Comparison of ENCODE assay signal across 8 mouse cellular contexts in genomic region chr3:108200329-108201323, GRCm38 (mm10). TPM values are rescaled to one million over a fixed set of nuclear protein-coding genes. Genes with fewer than 3 reads are reported as not detected.
DNase-seq lines count a peak whose midpoint lies in the region; ATAC-seq and TF ChIP-seq lines count a peak whose summit lies in the region.

Cyb561d1 (minus strand) TSS chr3:108201212.

- peak within 1 kb of the TSS; percentile 62 for H3K4me3 ChIP-seq in lung, embryonic 14.5 days (ENCODE audit: low read depth, low read length)
- peak within 1 kb of the TSS; percentile 96 for H3K4me3 ChIP-seq in thymus, adult 2 months (ENCODE audit: control insufficient read depth, insufficient read depth, low read length)

- peak within 1 kb of the TSS; percentile 63 for H3K4me2 ChIP-seq in lung, embryonic 14.5 days

- no peaks in the 10 kb centered on the region for H3K27me3 ChIP-seq in lung, embryonic 14.5 days (ENCODE audit: insufficient read depth, low read length)
- no peaks in the 10 kb centered on the region for H3K27me3 ChIP-seq in thymus, adult 2 months (ENCODE audit: control insufficient read depth, insufficient read depth, low read length)

- peak within 1 kb of the TSS; percentile 87 for H3K27ac ChIP-seq in lung, embryonic 14.5 days (ENCODE audit: low read depth)
- peak within 1 kb of the TSS; percentile 80 for H3K27ac ChIP-seq in thymus, adult 2 months (ENCODE audit: control insufficient read depth, insufficient read depth, low read length)

- peaks cover 5% of the 10 kb centered on the region for H3K4me1 ChIP-seq in lung, embryonic 14.5 days (ENCODE audit: insufficient read depth)
- peaks cover 13% of the 10 kb centered on the region for H3K4me1 ChIP-seq in thymus, adult 2 months (replicated peaks; ENCODE audit: control insufficient read depth, insufficient read depth, low read length)

- H3K9ac ChIP-seq in lung, embryonic 14.5 days: peak within 1 kb of the TSS; percentile 56

- peak; percentile 63 for TF ChIP-seq CTCF in lung, embryonic 14.5 days (IDR thresholded peaks at IDR 0.05; ENCODE audit: low read depth)
- peak; percentile 72; the same call in 1 of the 2 replicates for TF ChIP-seq CTCF in thymus, adult 2 months (IDR thresholded peaks at IDR 0.05; ENCODE audit: borderline replicate concordance, control insufficient read depth, extremely low read depth, insufficient read depth, low read length, poor library complexity)

- peak; percentile 86 for DNase-seq in MN1 (ENCODE audit: low spot score)
- peak; percentile 88 for DNase-seq in cerebellum, adult 8-10 months
- peak; percentile 83 for DNase-seq in forelimb bud, embryonic 11.5 days (ENCODE audit: low read depth, low spot score)
- DNase-seq in heart, postnatal 4 days: peak; percentile 95
- peak; percentile 88 to 89 for DNase-seq in layer of hippocampus, adult 8-10 months (ENCODE audit: low spot score in 2 of 2)
- DNase-seq in lung, embryonic 14.5 days: peak; percentile 95
- DNase-seq in thymus, adult 2 months: peak; percentile 98

- WGBS in lung, embryonic 14.5 days: 3% methylated on average over 44 of the region's 44 CpGs
- WGBS in thymus, adult 2 months: 3% methylated on average over 44 of the region's 44 CpGs

- peak; percentile 93 for ATAC-seq in lung, embryonic 14.5 days (ENCODE audit: insufficient read depth)
- peak; percentile 76 for ATAC-seq in neutrophil, adult 5-6 weeks (ENCODE audit: extremely low read depth, insufficient number of reproducible peaks, low FRiP score, poor library complexity, severe bottlenecking)

- no peaks in the 10 kb centered on the region for H3K9me3 ChIP-seq in lung, embryonic 14.5 days (ENCODE audit: low read depth, low read length)

- TF ChIP-seq POLR2A in thymus, adult 2 months (IDR thresholded peaks at IDR 0.05; ENCODE audit: control insufficient read depth, extremely low read depth, insufficient read depth, low read length, poor library complexity): peak; percentile 87

- H3K36me3 ChIP-seq in lung, embryonic 14.5 days (ENCODE audit: insufficient read depth): peaks cover 28% of the 10 kb centered on the region
- no peaks in the 10 kb centered on the region for H3K36me3 ChIP-seq in thymus, adult 2 months (ENCODE audit: control insufficient read depth, insufficient read depth, low read length)

RNA-seq across cellular contexts. Expression of gene Cyb561d1, which starts in this region (rescaled TPM):
- total RNA-seq in heart, postnatal 4 days (2021): 1 to 10 TPM; 4.9 to 5.4 TPM
- 10 to 100 TPM; 15.7 to 21.2 (median 18.9) TPM for total RNA-seq in layer of hippocampus, adult 8-10 months (2022)
- 2.0 TPM in 2 replicates for polyA plus RNA-seq in lung, embryonic 14.5 days (2014; fragmentation: Nextera tagmentation; extraction: Ambion mirVana)
- 26.8 and 29.0 TPM in 2 replicates for total RNA-seq in neutrophil, adult 5-6 weeks (2017)
- 21.9 and 23.0 TPM in 2 replicates for polyA plus RNA-seq in thymus, adult 2 months (2012; rRNA removed)

Comparison
In these comparisons a context has a peak if more than half of its experiments do, and no peak if none do; other contexts are left out.
1. Peak in every context shown above with its lines: DNase-seq, ATAC-seq, H3K4me3 ChIP-seq and H3K27ac ChIP-seq.